Mouse (Mus musculus): Measurements from ENCODE around the gene Olfr1124.
"Not testable (repeated sequence)": the region's sequence is repeated elsewhere in the genome, so short reads cannot be mapped to it uniquely, and the experiment has no call there.

Gene Olfr1124

DNA sequence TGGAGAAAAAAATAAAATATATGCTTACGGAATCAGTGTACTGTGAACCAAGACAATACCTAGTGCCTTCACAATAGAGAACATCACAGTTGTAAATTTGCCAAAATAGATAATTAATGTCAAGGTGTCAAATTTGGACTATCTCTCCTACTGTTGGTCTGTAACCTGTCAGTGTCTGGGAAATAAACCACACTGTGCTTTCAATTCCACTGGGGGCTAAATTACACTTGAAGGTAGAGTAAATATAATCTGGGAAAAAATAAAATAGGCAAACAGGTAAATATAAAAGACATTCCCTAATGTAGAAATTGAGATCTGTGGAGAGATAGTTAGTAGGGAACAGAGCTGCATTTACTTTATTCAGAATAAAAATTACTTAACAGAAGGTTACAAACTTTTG is at the start of gene Olfr1124:
Olfr1124 (plus strand) TSS at position 301 of the 400 bp plus-strand sequence.
- DNase-seq (ENCODE audit: low spot score in 2 of 2): no peak

DNA sequence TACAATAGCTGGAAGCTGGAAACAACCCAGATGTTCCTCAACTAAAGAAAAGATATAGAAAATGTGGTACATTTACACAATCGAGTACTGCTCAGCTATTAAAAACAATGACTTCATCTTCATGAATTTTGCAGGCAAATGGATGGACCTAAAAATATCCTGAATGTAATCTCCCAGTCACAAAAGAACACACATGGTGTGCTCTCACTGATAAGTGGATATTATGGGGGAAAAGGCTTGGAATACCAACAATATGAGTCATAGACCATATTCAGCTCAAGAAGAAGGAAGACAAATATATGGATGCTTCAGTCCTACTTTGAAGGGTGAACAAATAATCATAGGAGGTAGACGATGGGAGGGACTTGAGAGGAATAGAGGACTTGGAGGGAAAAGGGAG is 46.1 kb upstream of the Olfr1124 start:
- DNase-seq (ENCODE audit: low spot score in 2 of 2): no peak

DNA sequence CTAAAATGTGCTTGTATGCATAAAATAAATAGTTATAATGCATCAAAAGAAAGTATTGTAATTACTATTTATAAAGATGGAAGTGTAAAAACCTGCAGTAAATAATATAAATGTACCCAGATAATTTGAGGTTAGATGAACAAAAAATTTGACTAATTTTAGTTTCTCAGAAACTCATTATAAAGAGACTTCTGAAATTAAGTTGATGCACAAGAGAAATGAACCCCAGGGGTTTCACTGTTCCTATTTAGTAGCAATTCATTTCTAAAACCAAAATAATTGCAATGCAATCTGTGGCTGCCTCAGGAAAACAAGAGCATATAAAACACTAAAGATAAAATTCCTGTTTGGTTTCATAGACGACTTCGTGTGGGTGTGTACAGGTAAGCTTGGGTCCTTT is 44.5 kb upstream of the Olfr1124 start, which contains the start of gene Olfr1122:
Olfr1122 (plus strand) TSS at position 301 of the 400 bp plus-strand sequence.
- DNase-seq (ENCODE audit: low spot score in 2 of 2): no peak

DNA sequence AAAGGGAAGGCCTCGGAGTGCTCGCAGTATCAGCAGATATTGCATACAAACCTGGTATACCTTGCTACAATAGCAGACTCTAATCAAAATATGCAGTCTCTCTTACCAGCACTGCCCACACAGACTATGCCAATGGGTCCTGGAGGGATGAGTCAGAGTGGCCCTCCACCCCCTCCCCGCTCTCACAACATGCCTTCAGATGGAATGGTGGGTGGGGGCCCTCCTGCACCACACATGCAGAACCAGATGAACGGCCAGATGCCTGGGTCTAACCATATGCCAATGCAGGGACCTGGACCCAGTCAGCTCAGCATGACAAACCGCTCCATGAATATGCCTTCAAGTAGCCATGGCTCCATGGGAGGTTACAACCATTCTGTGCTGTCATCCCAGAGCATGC is 36.5 kb upstream of the Olfr1124 start:
- DNase-seq (ENCODE audit: low spot score in 2 of 2): not testable (repeated sequence)

DNA sequence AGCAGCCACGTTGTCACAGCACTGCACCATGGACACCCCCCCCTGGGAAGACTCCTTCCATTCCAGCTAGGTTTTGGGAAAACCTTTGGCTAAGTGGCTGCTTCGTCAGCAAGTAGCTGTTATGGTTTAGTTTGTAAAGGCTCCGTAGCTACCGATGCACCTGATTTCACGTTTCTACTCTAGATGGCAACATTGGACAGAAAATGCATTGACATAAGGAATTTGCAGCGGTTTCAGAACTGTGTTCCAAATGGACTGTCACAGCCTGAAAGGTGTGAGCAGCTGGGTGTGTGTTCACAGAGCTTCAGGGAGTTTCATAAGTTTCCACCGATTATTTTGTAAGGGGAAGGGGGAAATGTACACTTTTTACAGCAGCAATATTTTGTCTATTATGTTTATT is 35.4 kb upstream of the Olfr1124 start:
- DNase-seq (ENCODE audit: low spot score in 2 of 2): not testable (repeated sequence)

DNA sequence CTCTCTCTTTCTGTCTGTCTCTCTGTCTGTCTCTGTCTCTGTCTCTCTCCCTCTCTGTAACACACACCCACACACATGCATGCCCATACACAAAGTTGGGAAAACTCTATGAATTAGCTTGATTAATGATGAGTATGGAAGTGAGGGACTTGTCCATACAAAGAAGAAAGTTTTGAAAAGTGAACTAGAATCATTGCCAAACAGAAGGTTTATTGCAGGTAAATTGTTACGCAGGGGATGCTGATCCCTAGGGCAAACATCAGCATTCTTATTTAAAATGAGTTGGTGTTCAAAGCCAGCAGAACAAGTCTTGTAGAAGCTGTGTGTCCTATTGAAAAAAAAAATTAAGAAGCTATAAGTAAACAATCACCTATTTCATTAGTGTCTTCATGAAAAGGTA is 13.7 kb upstream of the Olfr1124 start, which contains the start of gene Olfr1123:
Olfr1123 (plus strand) TSS at position 301 of the 400 bp plus-strand sequence.
- DNase-seq (ENCODE audit: low spot score in 2 of 2): no peak

DNA sequence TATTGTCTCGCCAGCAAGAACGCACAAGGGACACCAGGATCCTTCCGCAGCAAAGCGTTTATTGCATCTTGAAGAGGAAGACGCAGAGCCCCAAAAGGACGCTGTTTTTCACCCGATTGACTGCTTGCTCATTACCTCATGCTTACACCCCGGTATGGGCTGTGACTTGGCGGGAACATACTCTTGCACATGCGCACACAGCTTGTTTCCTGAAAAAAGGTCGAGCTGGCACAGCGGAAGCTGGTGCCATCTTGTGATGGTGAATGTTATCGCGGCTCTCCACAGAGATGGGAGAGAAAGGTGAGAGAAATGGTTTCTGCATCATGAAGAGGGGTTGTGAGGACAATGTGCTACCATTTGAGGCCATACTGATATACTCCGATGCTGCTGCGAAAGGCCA is 7.7 kb downstream of the Olfr1124 start:
- DNase-seq (ENCODE audit: low spot score in 2 of 2): no peak

DNA sequence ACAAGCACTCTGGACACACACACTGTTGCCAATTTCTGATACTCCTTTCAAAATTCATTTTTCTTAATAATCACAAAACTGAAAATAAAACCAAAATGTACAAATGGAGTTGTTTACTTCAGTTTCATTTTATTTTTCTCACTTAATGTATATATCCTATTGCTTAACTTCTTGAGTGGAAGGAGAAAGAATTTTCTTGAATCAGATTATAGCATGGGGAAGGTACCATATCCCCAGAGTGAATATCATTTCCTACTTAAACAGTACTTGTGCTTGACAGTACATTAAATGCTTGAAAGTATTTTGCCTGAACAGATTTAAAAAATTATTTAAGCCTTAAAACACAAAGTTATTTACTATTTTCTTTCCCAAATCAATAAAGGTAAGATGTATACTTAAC is 23.6 kb downstream of the Olfr1124 start, which contains the start of gene Olfr1126:
Olfr1126 (plus strand) TSS at position 301 of the 400 bp plus-strand sequence.
- DNase-seq (ENCODE audit: low spot score in 2 of 2): no peak

DNA sequence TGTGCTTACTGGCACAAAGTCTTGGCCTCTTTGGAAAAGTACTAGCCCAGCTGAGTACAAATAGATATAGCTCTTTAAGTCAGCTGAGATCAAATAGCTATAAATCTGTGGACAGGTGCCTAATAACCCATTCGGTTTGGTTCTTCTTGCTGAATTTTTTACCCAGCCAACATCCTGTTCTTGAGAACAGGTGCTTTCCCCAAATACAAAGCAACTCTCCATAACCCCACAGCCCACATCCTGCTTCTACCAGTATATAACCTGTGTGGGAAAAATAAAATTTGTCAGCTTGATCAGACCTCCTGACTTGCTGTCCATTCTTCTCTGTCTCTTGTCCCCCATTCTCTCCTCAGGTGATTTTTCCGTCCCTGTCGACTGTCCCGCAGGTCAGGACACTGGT is 31.7 kb downstream of the Olfr1124 start:
- no peak for DNase-seq (ENCODE audit: low spot score in 2 of 2)

DNA sequence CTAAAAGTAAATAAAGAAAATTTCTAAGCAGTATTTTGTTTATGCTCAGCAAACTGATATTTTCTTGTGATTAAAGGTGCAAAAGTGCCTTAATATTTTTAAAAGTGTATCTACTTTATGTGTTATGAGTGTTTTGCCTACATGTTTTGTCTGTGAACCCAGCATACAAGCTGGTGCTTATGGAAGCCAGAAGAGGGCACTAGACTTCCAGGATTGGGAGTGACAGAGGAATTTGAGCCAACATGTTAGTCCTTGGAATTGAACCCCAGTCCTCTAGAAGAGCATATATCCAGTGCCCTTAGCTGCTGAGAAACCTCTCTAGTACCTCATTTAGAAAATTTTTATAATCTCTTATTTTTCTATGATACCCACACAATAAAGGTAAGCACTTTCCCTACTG is 50.1 kb downstream of the Olfr1124 start:
- DNase-seq (ENCODE audit: low spot score in 2 of 2): no peak

DNA sequence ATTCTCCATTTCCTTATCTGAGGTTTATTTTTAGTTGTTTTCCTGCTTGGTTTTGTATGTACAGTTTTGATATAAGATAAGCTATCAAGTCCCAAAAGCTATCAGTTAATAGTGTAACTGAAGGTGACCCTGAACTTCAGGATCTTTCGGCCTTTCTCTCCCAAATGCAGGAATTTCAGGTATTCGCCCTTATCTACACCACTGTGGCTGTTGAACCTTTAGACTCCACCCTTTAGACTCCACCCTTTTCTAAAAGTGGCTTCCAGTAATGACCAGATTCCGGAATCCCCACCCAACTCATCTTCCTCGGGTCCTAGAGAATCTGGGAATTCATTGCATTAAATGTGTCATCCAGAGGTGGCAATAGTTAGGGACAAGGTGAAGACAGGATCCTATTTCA is 51.1 kb downstream of the Olfr1124 start:
- DNase-seq (ENCODE audit: low spot score in 2 of 2): no peak

DNA sequence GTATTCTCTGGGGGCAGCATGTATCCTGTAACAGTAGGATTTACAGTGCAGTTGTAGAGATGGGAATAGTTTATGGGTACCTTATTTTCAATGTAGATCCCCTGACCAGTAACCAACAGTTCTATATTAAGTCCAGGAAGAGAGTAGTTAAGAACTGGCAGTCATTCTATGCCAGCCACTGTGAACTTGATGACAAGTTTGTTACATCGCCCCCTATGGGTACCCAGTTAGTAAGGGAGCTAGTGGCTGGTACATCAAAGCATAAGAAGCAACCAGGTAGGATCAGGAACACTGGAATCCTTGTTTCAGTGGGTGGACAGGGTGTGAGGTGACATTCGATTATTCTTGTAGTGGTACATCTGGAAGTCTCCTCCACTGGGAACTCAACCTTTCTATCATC is 52.2 kb downstream of the Olfr1124 start:
- DNase-seq (ENCODE audit: low spot score in 2 of 2): no peak
